Mouse (Mus musculus): ENCODE results near the gene Lat2.

The Lat2 gene

DNA sequence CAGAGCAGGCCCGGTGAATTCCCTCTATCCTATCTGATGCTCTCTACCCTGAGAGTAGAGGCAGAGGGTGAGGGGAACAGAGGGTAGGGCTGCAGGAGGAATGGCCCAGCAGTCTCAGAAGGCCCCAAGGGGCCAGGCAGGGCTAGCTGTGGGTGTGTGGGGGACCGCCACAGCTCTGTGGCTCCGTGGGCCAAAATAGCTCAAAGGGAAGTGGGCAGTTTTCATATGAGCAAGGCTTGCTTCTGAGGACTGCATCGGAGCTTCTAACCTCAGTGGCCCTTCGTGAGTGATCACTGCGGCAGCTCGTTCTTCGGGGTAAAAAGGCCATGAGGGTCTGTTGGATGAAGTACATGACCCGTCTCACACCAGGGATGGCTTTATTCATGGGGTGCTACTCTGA is 1.1 kb downstream of the Lat2 start:
- no peak for DNase-seq (ENCODE audit: low spot score in 2 of 2)

- DNase-seq (ENCODE audit: low spot score in 2 of 2) = no peak
These were observed 2.9 kb downstream of the Lat2 start for GRCm38 (mm10) chr5:134611810-134612521.

GRCm38 (mm10) chr5:134609916-134610643 is 4.7 kb downstream of the Lat2 start:
- no peak for DNase-seq (ENCODE audit: low spot score in 2 of 2)

GRCm38 (mm10) chr5:134607121-134607520 is 7.7 kb downstream of the Lat2 start:
- no peak for DNase-seq (ENCODE audit: low spot score in 2 of 2)

GRCm38 (mm10) chr5:134606314-134606713 is 8.5 kb downstream of the Lat2 start:
- DNase-seq (ENCODE audit: low spot score in 2 of 2) = no peak

DNA sequence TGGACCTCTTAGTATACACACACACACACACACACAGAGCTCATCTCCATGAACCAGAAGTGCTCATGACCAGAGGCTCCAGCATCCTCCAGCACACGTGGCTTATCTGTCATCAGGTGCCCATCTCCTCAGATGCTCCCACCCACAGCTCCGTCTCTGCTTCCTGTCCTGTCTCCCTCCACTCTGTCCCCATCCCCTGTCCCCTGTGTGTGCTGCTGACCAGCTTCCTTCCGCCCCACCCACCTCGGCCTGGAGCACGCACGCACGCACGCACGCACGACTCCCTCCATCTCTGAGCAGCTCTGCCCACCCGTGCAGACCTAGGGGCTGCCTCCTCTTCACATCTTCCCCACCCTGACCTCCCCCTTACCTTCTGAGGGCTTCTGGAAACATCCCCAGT is 10.4 kb downstream of the Lat2 start:
- DNase-seq (ENCODE audit: low spot score in 2 of 2) = no peak

DNA sequence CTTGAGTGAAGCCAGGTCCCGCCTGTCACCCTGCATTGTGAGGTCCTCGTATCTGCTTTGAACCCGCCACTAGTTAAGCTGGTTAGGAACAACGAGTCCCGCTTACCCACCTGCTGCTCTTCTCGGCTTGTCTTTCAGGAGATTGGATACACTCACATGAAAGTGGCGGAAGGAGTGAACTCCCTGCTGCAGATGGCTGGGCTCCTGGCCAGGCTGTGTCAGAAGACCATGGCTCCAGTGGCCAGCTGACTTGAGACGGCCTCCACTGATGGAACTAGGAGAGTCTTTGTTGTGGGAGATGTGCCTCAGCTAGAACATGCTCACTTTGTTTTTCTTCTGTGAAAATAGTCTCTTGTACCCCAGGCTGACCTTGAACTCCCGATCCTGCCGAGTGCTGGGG is 17.1 kb downstream of the Lat2 start:
- no peak for DNase-seq (ENCODE audit: low spot score in 2 of 2)

DNA sequence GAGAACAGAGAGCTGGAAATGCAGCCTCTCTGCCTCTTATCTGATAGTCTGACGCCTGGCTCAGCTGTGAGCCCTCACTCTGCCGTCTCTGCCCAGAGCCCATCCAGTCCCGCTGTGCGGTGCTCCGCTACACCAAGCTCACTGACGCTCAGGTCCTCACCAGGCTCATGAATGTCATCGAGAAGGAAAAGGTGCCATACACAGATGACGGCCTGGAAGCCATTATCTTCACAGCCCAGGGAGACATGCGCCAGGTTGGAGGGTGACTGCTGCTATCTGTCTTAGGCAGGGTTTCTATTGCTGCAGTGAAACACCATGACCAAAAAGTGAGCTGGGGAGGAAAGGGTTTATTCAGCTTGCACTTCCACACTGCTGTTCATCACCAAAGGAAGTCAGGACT is 21.7 kb downstream of the Lat2 start:
- no peak for DNase-seq (ENCODE audit: low spot score in 2 of 2)

DNA sequence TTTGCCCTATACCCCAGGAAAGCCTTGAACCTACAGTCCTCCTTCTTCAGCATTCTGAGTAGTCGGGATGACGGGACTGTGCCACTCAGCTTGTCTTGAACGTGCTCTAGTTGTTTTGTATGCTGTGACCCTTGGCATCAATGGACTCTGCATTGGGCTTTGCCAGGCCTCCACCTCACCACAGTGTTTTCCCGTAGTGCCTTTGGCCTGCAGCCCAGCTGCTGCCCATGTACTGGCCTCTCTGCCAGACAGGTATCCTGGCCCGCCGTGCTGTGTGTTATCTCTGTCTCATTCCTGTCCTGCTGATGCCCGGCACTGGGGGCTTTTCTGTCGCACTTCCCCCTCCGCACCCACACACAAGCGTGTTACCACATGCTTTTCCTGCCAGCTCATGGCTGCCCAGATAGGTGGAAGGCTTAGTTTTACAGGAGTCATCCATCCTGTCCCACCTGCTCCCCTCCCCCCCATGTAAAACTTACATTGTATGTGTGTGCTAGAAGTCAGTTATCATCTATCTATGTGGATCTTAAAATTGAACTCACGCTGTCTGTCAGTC is 22.7 kb downstream of the Lat2 start:
- no peak for DNase-seq (ENCODE audit: low spot score in 2 of 2)

GRCm38 (mm10) chr5:134589900-134590299 is 24.9 kb downstream of the Lat2 start:
- no peak for DNase-seq (ENCODE audit: low spot score in 2 of 2)

GRCm38 (mm10) chr5:134584798-134585197 is 30.0 kb downstream of the Lat2 start:
- DNase-seq (ENCODE audit: low spot score in 2 of 2) = no peak

GRCm38 (mm10) chr5:134583884-134584213 is 31.0 kb downstream of the Lat2 start:
- DNase-seq (ENCODE audit: low spot score in 2 of 2) = no peak

DNA sequence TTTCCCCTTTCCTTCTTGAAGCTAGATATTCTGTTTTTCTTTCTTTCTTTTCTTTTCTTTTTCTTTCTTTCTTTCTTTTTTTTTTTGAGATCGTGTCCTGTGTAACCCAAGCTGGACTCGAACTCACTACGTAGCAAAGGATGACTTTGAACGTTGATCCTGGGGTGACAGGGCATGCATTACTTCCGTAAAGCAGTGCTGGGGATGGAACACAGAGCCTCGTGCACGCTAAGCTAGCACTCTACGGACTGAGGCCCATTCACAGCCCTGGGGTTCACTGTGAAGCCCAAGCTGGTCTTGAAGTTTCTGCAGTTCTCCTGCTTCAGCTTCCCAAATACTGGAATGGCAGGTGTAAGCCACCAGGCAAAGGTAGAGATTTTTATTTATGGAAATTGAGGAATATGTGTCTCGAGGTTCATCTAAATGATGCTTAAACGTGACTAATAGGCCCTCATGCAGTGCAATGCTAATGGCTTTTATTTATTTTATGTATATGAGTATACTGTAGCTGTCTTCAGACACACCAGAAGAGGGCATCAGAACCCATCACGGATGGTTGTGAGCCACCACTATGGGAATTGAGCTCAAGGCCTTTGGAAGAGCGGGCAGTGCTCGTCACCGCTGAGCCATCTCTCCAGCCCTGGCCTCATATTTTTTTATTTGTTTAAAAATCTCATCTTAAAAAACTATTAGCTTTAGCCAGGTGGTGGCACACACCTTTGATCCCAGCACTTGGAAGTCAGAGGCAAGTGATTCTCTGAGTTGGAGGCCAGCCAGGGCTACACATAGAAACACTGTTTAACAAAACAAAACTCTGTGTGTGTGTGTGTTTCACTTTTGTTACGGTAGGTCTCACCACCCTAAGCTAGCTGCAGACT is 31.6 kb downstream of the Lat2 start:
- no peak for DNase-seq (ENCODE audit: low spot score in 2 of 2)

DNA sequence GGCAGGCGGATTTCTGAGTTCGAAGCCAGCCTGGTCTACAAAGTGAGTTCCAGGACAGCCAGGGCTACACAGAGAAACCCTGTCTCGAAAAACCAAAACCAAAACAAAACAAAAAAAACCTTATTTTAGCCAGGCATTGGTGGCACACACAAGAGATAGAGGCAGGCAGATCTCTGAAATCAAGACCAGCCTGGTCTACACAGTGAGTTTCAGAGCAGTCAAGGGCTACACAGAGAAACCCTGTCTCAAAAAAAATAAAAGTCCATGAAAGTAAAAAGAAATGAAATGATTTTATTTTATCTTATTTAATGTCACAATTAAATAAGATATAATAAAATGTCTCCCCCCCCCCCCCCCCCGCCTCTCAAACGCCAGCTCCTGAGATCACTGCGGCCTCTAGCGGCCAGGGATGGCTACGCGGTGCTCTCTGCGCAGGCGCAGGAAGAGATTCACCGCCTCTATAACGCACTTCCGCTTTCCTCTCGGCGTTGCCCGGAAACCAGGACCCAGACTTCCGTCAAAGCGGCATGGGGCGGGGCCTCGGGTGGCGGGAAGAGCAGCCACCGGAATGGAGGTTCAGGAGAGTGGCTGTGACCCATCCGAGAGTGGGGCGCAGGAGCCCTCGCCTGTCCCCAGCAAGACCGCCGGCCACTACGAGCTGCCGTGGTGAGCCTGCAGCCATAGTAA is 32.5 kb downstream of the Lat2 start:
- DNase-seq (ENCODE audit: low spot score in 2 of 2) = peak; percentile 98 to 99

GRCm38 (mm10) chr5:134581146-134581545 is 33.7 kb downstream of the Lat2 start, which contains the start of gene Rfc2:
Gene Rfc2, plus strand, starts transcription at chr5:134581366.
- DNase-seq (ENCODE audit: low spot score in 2 of 2) = no peak

DNA sequence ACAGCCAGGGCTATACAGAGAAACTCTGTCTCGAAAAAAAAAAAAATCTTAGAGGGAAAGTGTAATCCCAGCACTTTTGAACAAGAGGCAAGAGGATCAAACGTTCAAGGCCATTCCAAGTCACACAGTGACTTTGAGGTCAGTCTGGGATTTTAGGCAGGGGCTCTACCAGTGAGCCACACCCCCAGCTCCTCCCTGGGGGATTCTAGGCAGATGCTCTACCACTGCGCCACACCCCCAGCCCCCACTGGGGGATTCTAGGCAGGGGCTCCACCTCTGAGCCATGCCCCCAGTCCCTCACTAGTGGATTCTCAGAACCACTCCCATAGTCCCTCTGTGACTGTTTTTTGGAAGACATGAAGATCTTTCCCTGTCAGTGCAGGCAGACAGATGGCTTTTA is 35.7 kb downstream of the Lat2 start:
- no peak for DNase-seq (ENCODE audit: low spot score in 2 of 2)

DNA sequence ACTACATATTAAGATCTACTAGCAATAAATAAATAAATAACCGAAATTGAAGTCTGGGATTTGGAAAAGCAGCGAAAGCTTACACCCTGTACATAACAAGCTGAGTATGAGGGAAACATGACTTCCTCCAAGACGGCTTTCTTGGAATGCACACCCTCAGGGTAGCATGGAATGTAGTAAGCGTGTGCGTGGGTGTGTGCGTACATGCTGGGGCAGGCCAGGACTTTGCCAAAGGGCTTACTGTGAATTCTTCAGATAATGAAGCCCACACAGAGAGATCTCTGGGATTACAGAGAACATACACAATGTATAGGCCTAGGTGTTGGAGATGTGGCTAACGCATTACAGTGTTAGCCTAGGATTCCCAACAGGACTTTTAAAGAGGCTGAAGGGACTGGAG is 37.3 kb downstream of the Lat2 start:
- no peak for DNase-seq (ENCODE audit: low spot score in 2 of 2)

DNA sequence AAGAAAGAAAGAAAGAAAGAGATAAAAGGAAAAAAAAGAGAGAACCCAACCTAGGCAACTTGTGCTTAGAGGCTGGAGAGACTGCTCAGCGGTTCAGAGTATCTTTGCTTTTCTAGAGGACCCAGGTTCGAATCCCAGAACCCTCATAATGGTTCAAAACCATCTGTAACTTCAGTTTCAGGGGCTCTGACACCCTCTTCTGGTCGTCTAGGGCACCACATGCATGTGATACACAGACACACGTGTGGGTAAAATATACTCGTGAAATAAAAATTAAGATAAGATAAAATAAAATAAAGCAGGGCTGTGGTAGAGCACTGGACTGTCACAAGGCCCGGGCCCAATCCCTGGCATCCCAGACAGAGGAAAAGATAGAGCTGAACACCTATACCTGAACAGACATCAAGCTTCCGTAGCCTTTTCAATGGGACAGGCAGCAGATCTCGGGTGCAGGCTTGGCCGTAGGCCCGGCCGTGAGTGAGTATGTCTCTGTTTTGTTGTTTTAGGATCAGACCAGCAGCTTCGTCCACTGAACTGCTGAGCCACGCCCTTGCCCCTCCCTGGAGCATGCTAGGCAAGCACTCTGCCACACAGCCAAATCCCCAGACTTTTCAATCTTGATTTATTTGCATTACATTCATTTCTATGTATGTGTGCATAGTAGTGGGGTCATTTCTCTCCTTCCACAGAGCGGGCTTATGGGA is 38.2 kb downstream of the Lat2 start:
- no peak for DNase-seq (ENCODE audit: low spot score in 2 of 2)

DNA sequence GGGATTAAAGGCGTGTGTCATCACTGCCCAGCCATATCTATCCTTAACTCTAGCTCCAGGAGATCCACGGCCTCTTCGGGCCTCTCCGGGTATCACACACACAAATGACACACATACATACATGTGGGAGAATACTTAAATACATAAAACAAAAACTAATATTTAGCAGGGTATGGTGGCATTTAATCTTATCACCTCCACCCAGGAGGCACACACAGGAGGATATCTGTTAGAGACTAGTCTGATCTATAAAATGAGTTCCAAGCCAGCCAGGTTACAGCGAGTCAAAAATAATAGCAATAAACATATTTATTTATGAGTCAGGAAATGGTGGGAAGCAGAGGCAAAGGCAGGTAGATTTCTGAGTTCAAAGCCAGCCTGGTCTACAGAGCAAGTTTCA is 39.0 kb downstream of the Lat2 start:
- DNase-seq (ENCODE audit: low spot score in 2 of 2) = no peak

DNA sequence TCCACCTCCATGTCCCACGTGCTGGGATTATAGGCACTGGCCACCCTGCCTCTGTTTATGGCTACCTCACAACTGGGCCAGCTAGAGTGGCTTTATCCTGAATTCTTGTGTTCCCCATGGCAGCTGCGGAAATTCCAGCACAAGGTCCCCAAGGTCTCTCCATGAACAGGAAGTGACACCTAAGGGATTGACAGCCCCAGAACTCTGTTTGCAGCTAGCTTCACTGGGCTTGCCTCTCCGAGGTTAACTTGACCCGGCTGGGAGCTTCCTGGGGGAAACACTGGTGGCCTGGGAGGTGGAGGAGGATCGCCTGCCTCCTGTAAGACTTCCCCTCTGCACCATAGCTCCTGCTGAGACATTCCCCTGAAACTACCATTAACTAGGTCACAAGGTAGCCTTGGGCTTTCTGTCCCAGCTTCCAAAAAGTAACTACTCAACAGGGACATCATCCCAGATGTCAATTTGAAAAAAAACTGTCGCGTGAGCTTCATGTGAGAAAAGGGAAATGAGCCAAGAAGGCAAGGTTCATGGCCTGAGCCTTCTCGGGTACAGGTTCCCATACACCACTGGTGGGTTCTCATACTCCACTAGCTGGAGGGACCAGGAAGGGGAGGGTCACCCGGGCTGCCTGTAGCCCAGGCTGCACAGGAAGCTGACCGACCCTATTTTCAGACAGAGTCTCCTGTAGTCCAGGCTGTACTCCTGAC is 42.2 kb downstream of the Lat2 start:
- DNase-seq (ENCODE audit: low spot score in 2 of 2) = no peak

Data from right cerebral cortex, adult 2 months (tissue).